Mouse (Mus musculus) cerebellum, adult 9-10 months (tissue): Measurements from ENCODE around the gene Por.

Experiments
- DNase-seq: peaks from one replicate; pipeline ENCODE4 v3.0.0; 2022

The Por gene

DNA sequence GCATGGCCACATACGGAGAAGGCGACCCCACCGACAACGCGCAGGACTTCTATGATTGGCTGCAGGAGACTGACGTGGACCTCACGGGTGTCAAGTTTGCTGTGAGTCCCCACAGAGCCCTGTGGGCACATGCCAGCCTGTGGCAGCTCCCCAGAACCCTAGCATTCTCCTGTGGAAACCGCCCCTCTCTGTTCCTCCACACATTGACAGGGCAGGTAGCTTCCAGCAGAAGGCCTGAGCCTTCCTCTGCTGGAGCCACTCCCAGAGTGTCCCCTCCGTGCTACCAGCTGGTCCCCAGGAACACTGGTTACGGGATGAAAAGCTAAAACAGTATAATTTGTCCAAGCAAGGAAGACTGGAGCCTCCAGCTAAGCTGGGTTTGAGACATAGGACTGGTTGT, 60.4 kb downstream of the Por start:
- DNase-seq: no peak

DNA sequence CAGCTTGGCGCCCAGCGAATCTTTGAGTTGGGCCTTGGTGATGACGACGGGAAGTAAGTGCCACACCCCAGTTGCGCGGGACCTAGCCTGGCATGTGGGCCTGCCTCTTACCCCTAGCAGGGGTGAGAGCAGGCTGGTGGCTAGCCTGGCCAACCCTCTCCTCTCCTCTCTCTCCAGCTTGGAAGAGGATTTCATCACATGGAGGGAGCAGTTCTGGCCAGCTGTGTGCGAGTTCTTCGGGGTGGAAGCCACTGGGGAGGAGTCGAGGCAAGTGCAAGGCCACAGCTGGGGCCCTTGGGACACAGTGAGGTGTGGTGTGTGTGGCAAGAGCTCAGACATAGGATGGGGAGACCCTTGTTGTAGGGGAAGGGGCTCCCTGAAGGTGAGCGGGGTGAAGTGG, 61.1 kb downstream of the Por start:
- DNase-seq: no peak

DNA sequence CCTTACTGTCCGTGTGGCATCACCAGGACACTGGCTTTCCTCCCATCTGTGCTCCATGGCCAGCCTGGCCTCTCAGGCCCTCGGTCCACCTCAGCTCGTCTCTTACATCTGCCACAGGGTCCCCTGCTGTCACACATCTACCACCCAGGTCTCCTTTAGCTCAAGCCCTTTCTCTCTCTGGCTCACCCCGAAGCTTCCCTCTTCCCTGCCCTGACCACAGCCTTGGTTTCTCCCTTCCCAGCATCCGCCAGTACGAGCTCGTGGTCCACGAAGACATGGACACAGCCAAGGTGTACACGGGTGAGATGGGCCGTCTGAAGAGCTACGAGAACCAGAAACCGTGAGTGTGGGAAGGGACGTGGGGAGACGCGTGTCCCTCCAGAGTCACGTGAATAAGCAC, 61.5 kb downstream of the Por start:
- no peak for DNase-seq

DNA sequence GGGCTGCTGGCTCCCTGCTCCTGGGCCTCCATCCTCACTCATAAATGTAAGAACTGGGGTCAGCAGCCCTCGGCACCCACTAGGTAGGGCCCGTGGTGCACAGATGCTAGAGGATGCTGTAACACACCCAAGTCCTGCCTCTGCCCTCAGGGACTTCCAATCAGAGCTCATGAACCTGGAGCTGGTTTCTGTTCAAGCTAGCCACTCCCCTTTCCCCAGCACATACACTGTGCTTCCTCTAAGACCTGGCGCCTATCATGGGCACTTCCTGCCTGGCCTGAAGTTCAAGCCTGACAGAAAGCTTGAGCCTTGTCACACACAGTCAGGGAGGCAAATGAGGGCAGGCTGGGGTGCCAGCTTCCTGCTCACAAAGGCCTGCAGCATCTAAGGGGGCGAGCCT, 63.2 kb downstream of the Por start:
- no peak for DNase-seq

DNA sequence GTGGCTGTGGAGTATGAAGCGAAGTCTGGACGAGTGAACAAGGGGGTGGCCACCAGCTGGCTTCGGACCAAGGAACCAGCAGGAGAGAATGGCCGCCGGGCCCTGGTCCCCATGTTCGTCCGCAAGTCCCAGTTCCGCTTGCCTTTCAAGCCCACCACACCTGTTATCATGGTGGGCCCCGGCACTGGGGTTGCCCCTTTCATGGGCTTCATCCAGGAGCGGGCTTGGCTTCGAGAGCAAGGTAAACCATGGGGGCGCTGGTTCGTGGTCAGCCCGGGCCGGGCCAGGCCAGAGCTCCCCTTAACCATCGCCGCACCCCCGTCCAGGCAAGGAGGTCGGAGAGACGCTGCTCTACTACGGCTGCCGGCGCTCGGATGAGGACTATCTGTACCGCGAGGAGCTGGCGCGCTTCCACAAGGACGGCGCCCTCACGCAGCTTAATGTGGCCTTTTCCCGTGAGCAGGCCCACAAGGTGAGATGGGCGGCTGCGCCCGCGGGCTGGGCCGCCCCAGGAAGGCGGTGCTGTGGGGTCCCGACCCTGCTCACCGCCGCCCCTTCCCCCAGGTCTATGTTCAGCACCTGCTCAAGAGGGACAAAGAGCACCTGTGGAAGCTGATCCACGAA, 64.3 kb downstream of the Por start:
- no peak for DNase-seq

DNA sequence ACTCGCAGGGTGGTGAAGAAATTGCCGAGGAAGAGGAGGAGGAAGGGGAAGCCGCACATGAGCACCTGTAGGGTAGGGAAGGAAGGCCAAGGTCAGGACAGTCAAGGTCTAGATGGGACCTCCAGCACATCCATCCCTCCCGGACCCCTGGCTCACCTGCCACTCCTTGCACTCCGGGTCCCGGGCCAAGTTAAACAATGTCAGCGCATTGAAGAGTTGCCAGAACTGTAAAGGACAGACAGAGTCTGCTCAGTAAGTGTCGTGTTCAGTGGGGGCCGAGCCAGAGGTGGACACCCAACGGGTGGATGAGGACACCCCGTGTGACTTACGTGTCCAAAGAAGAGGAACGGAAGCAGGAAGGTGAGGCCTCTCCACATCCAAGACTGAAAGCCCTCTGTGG, 65.9 kb downstream of the Por start:
- DNase-seq: no peak

DNA sequence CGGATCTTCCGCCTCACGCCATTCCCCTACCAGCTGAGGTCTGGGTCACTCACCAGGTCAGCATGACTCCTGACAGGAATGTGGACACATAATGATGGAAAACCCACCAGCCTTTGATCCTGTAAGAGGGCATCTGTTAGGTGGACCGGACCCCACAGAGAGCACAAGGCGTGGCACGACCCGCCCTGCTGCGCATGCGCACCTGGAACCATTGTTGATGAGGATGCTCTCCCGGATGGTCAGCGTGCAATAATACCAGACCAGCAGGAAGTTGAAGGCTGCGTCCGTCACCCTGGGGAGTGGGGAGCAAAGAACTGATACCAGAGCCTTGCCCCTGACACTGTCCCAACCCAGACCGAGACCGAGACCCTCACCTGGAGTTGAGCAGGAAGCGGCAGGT, 66.7 kb downstream of the Por start:
- DNase-seq: no peak

DNA sequence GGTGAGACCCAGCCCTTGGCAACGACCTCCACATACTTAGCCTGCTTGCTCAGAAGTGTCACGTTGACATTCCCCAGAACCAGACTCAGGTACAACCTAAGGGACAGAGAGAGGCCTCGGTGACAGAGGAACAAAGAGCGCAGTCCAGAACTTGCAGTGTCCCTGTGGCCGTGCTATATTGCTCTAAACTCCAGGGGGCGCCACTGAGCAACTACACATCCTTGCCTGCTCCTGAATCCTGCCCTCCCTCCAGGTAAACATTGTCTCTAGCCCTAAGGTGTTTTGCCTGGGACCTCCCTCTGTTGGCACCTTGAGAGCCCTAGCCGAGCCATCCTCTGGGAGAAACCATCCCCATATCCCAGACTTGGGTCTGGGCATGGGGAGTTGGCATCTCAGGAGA, 67.3 kb downstream of the Por start:
- DNase-seq: no peak

DNA sequence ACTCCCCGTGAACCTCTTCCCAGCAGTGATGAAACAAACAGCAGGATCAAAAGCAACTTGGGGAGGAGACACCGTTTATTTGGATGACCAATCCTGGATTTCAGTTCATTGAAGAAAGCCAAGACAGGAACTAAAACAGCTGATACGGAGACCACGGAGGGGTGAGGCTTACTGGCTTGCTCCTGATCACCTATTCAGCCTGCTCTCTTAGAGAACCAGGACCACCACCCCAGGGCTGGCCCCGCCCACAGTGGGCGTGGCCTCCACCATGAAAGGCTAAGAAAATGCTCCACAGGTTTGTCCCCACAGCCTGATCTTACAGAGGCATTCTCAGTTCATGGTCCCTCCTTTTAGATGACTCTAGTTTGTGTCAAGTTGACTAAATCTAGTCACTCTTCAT, 68.4 kb downstream of the Por start:
- no peak for DNase-seq

DNA sequence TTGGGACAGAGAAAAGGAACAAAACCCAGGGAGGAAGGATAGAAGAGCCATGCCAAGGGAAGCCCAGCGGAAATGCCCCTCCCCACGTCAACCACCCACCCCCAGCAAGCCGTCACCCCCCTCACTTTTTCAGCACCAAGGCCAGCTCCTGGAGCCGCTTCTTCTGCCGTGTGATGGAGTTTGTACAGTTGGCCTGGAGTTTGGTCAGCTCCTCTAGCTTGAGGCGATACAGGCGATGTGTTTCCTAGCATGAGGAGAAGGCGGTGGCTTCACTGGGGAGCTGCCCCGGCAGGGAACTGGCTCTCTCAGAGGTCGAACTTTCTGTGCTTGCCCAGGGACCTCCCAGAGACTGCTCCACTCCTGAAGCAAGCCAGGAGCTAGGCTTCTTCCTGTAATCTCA, 72.3 kb downstream of the Por start:
- DNase-seq: no peak

DNA sequence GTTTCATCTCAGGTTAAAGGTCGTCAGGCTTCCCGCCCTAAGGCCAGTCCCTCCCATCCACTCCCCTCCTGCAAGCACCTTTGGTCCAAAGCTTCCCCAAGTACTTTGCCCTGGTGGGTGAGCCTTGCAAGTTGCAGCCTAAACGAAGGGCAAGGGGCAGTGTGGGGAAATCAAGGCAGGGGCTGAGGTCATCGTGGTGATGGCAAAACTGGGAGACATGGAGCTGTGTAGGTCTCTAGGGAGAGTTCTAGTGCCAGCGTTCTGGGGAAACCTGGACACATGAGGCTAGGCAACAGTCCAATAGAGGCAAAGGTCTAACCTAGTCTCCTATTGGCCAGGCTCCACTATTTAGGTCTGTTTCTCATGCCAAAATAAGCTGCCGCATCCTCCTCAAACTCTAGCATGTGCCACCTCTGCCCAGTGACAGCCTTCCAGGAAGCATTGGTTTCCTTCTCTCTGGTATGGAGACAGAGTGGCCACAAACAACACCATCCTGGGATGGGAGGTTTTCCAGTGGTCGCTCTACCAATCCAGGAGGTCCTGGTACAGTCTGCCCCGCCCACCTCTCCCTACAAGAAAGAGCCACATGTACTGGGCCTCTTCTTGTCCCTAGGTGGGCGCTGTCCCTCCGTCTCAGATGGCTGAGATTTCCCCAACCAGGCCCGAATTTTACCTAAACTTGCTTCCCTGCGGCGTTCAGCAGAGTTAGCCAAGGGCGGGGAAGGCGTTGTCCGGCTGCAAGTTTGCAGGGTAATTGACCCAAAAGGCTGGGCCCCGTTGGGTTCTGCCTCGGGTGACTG, 73.3 kb downstream of the Por start:
- DNase-seq: no peak

DNA sequence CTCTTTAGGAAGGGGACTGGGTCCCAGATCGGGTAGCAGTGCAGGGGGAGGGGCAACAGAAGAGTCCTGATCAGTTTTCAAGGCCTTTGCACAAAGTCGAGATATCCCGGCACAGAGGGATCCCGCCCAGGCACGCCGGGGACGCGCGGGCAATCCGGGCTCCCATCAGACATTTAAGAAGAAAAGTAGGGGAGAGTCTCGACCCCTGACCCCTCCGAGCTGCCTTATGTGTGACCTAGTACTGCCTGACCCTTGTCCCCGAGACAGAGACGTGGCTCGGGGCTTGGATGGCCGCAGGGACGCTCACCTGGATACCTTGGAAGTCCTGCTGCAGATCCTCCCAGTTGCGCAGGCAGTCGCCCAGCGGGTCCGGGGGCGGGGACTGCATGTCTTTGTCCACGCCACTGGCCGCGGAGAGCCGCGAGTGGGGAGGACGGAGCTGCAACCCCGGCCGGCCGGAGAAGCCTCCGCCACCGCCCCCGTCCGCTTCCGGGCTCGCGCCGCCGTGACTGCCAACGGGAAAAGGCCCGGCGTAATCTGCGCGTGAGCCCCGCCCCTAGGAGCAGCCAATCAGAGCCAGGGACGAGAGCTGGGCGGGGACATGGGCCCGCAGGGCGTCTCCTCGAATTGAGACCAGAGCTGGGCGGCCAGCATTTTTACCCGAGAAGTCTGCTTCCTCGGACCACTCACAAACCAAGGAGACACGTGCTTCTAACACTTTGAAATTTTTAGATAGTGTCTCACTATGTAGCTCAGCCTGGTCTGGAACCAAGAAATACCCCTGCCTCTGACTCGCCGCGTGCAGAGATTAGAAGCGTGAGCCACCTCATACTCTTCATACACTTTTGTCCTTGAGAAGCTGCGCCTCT, 74.1 kb downstream of the Por start, which contains the start of gene Tmem120a:
TSS of gene Tmem120a (minus strand) at position 708 of the 869 bp plus-strand sequence.
- peak; percentile 93 for DNase-seq

DNA sequence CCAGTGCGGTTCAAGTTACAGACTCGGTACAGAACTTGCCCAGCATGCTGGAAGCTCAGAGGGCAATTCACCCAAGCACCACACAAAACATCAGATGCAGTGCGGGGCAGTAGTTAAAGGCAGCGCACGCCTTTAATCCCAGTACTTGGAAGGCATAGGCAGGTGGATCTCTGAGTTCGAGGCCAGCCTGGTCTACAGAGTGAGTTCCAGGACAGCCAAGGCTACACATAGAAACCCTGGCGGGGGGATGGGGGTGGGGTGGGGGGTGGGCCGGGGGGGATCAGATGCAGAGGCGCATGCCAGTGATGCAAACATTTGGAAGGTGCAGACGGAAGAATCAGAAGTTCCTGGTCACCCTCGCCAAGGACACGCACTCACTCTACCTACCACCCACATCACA, 74.9 kb downstream of the Por start:
- no peak for DNase-seq

DNA sequence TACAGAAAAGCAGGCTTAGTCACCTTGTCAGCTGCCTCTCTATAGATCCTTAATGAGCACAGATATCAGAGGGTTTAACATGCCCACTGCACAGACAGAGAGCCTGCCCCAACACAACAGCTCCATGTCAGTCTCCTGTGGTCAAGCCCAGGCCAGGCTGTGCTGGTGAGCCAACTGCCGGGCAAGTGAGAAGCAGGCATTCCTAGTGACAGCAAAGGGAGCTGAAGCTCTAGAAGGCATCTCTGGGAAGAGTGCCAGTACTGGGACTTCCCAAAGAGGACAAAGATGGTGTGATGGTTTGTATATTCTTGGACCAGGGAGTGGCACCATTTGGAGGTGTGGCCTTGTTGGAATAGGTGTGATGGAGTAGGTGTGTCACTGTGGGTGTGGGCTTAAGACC, 81.2 kb downstream of the Por start:
- no peak for DNase-seq

DNA sequence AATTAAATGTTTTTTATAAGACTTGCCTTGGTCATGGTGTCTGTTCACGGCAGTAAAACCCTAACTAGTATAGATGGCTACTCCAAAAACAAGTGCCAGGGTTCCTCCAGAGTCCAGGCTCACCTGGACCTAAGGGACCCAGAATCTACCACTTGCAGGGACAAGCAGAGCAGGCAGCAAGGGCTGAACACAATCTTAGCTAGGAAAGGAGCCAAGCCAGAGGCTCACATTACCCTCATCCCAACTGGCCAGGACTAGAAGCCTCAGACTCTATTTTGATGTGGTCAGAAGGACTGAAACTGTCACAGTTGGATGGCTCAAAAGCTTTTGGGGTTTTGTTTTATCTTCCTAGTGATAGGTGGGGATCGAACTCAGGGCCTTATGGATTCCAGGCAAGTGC, 81.8 kb downstream of the Por start:
- no peak for DNase-seq

DNA sequence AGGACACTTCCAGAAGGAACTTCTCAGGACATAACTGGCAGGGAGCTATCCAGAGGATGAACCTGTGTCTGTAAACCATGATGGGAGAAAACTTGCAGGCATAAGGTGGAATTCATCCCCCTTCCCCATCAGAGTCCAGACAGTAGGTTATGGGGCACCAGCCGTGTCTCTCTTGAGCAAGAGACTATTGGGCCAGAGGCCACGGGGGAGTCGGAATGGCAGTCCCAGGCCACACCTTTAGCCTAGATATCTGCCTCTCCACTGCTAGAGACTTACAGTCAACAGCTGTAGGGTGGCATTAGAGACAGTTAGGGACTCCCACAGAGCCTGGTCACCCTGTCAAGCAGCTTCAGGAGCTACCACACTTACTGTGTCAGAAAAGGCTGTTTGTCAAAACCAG, 92.0 kb downstream of the Por start:
- no peak for DNase-seq

DNA sequence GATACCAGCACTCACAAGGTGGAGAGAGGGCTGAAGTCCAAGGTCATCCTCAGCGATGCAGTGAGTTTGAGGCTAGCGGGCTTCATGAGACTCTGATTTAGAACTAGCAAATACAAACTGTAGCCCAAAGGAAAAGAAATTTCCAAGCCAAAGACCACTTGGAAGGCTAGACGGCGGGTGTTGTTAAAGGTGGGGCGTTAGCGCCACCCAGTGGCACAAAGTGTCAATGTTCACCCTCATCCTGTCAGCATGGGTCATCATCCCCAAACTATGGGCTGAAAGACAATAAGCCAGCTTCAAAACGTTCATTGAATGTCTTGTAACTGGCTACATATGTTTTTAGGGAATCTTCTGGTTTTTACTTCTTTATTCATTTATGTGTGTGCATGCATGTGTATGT, 93.7 kb downstream of the Por start:
- DNase-seq: peak; percentile 67

DNA sequence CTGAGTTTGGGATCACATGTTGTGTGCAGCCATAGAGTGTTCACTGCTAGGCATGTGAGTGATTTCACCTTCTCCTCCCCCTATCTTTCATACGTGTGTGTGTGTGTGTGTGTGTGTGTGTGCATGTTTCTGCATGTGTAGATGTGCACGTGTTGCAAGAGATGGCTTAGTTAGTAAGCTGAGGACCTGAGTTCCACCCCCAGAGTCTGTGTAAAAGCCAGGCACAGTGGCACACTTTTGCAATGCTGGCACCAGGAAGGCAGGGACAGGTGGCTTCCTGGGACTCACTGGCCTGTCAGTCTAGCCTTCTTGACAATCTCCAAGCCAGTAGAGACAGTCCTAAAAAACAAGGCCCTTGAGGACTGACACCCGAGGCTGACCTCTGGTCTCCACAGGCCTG, 95.1 kb downstream of the Por start:
- DNase-seq: no peak

DNA sequence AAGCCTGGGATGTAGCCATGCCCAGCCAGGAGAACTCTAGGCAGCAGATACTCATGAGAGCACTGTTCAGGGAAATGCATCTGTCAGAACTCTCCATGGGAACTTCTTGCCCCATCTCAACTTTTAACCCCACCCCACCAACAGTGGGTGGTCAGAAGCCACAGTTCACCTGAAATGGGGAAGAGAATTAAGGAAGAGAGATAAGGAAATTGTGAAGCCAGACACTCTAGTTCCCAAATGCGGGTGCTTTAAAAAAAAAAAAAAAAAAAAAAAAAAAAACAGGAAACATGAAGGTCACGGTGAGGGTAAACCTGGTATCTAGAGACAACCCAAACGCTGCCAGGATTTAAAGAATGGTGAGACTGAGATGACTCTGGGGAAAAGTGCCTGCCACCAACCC, 102.7 kb downstream of the Por start:
- no peak for DNase-seq

DNA sequence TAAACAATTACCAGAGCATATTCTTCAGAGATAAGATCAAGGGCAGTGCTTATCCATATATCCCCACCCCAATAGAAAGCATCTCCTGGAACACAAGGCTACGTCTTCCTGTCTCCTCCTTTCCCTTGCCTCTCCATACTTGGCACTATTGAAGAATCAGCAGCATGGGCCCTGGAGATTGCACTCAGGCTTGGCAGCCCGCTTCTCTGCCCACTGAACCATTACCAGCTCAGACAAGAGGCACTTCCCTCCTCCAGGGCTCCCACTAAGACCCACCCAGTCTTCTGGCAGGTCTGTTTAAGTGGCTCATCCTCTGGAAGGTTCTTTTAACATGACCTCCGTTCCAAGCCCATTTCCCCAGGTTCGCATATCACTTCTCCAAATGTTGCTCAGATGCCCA, 106.7 kb downstream of the Por start:
- DNase-seq: no peak

DNA sequence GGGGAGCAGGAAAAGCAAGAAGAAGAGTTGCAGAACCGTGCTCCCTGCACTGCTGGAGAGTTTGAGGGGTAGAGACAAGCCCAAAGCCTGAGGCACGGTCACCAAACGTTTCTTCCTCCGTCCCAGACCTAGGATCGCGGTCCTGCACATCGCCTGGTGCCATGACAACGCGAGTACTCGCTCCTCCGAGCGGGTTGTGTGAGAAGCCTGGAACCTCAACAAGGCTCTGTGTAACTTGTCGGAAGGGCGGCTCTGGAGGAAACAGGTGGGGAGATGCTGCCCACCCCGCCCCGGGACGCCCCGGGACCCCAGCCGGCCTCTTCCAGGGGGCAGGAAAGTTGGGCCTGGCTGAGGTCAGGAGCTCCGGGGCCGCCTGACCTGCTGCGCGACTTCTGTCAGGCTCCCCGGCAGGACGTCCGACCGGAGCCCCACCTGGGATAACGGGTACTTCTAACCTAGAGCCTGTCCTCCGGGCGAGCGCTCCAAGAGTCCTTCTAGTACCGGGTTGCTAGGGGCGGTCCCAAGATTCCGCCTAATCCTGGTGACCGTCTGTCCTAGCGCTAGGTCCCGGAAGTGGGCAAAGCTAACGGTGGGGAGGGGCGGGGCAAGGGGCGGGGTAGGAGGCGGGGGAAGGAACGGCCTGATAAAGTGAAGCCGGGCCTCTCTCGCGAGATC, 108.1 kb downstream of the Por start, which contains the start of gene Styxl1:
TSS of gene Styxl1 (minus strand) at position 590 of the 675 bp plus-strand sequence.
- no peak for DNase-seq

DNA sequence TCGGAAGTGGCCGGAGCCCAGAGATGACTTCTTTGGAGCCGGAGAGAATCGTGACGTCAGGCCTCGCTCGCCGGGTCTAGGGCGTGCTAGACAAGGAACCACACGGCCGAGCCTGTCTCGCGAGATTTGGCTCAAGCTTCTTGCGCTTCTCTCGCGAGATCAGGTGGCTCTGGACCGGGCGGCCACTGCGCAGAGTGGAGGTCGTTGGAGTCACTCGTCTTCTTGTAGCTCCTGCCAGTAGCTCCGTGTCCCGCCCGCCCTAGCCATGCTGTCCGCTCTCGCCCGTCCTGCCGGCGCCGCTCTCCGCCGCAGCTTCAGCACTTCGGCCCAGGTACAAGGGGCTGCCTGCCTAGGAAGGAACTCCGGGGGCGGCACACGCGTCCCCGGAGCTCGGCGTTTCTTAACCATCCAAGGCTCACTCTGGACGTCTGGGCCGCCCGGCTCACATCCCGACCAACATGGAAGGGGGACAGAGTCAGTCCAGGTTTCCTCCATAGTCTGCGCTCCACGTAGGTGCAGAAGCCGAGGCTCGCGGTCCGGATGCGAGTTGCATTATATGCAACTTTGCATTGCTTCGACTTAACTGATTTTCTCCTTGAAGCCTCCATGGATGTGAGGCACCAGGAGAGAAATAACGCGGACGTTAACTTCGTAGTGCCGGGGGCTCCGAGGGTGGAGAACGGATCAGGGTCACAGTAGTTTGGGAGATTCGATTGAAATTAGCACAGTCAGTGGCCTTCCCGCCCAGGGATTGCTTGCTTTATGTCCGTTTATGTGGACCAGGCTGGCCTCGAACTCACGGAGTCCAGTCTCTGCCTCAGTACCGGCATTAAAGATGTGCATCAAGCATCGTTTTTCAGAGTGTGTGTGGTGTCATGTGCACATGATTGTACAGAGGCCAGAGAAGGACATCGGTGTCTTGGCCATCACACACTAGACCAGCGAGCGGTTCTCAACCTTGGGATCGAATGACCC, 108.9 kb downstream of the Por start, which contains the start of gene Mdh2:
TSS of gene Mdh2 (plus strand) at position 10 of the 975 bp plus-strand sequence.
- peak; percentile 99 for DNase-seq
